Mouse (Mus musculus): ENCODE results near the gene 3110082I17Rik.
A peak's percentile ranks its signal among the peaks of the same experiment; 100 is the strongest.

Gene 3110082I17Rik

GRCm38 (mm10) chr5:139321331-139321730, 139.0 kb downstream of the 3110082I17Rik start:
- no peak for DNase-seq

- DNase-seq: no peak
Observed at GRCm38 (mm10) chr5:139320424-139320823, 139.9 kb downstream of the 3110082I17Rik start.

DNA sequence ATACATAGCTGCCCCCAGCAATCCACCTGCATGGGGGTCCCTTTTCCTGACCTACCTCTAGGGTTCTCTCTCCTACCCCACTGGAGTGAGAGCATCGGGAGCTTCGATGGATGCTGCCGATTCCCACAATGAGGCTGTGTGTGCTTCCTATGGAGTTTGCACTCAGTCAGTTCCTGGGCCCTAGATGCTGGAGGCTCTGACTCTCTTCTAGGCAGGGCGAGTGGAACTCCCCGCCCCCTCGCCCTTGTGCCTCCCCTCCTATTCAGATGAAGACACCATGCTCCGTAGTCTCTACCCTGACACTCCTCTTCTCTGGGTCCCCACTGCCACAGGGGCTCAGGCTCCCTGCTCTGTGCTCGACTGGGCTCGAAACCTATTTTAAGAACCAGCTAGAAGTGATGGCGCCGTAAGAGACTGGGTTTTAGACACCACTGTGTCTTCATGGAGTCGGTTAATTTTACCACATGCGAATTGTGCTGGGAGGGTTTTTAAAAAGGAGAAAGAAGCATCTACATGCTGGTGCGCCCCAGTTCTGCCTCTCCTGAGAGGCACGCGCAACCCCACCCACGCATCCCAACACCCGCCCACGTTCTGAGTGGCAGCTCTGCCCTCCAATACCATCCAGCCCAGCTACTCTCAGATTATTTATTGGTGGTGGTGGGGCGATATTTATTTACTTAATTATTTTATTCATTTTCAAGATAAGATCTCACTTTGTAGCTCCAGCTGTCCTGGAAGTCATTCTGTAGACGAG, 142.4 kb downstream of the 3110082I17Rik start:
- DNase-seq: no peak

- DNase-seq: peak; percentile 91
Observed at GRCm38 (mm10) chr5:139316982-139317675, 143.2 kb downstream of the 3110082I17Rik start.

DNA sequence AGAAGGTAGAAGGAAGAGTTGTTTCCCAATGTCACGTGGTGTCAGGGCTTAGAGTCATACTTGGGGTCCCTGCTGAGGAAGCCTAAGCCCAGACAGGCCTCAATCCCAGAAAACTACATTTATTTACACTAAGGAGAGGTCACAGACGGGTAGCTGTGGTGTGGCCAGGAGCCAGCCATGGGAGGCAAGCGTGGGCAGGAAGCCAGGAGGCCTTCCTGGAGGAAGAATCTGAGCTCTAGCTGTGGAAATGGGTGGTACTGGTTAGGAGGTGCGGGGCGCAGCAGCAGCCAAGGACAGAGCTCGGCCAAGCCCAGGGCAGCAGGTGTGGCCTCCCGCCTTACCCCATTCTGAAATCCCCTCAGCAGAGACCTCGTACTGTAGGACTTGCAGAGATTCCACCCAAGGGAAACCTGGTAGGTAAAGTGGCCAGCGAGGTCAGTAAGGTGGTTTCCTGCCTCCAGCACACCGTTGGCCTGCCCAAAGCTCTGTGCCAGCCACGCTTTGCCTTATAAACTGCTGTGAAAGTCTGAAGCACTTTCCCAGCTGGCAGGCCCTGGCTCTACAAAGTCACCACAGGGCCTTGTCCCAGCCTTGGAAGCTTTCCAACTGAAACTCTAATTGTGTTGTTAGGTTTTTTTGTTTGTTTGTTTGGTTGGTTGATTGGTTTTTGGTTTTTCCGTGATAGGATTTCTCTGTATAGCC, 145.2 kb downstream of the 3110082I17Rik start:
- peak; percentile 48 for DNase-seq

- peak; percentile 71 for DNase-seq
Observed at GRCm38 (mm10) chr5:139313536-139313935, 146.8 kb downstream of the 3110082I17Rik start.

DNA sequence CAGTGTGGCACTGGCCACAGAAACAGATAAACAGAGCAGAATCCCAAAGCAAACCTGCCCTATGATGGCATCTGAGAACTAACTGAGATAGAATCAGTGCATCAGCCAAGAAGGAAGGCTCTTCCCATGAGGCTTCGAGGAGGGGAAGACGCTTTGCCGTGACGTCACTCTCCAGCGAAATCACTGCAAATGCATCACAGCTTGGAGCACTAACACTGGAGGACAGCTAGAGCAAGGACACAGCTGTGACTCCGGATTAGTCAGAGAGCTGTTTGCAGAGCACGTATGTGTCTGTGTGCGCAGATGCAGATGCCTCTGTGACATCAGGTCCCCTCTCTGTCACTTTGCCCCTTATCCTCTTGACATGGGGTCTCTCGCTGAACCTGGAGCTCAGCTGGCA, 148.5 kb downstream of the 3110082I17Rik start:
- no peak for DNase-seq

DNA sequence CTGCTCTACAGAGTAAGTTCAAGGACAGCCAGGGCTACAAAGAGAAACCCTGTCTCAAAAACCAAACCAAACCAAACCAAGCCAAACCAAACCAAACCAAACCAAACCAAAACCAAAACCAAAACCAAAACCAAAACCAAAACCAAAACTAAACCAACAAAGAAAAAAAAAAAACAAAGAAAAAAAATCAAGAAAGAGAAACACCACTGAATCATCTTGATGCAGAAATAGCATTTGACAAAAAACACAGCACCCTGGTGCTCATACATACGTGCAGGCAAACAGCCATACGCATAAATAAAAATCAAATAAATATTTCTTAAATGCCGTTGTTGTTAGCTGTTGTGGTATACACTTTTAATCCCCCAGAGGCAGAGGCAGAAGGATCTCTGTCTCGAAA, 149.8 kb downstream of the 3110082I17Rik start:
- no peak for DNase-seq

DNA sequence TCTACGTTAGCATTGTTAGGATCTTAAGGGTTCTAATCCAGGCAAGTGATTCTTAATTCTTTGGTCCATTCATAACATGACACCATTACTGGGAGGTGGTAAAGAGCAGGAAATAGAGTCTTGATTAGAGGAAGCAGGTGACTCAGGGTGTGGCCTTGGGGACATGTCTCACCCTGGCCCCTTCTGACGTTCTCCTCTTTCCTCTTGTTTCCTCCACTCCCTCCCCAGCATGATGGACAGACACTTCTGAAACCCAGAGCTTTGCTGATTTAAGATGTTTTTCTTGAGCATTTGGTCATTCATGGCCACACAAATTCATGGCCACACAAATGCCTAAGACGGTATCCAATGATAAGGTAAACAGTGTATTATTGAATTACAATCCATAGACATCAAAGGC, 150.4 kb downstream of the 3110082I17Rik start:
- no peak for DNase-seq

Data from kidney, postnatal 10 days (tissue).